Mouse (Mus musculus): ENCODE data around the gene Sec16b.

Gene Sec16b

DNA sequence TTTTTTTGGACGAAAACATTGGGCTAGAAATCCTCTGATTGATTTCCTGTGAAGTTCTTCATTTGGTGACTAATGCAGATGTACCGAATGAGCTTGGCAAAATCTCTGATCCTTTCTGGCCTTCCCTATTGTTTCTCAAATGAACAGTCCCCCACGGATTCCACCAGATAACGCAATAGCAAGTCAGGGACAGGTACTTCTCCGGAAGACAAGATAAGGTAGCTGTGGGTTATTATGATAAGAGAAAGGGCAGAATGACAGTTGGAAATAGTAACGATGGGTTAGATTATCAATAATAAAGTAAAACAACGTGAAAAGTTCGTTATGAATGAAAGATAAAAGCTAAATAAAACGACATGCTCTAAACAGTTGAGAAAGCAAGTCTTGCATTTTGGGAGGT, 7.0 kb downstream of the Sec16b start:
- no peak for DNase-seq (ENCODE audit: low spot score)

DNA sequence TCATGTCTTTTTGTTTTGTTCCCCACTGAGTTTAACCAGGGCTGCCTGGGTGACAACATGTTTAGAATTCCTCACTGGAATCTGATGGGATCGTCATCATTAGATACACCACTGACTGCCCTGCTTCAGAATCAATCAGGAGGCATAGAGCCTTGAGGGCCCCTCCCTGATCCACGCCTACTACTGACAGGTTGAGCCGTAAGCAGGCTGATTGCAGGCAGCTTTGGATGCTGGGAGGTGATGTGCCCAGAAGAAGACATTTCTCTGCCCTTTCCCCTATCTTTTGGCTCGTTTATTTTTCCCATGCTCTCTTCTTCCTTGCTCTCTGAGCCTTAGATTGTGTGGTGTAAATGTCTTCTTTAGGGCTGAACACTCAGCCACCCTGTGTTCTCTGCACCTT, 7.8 kb downstream of the Sec16b start:
- DNase-seq (ENCODE audit: low spot score): no peak

DNA sequence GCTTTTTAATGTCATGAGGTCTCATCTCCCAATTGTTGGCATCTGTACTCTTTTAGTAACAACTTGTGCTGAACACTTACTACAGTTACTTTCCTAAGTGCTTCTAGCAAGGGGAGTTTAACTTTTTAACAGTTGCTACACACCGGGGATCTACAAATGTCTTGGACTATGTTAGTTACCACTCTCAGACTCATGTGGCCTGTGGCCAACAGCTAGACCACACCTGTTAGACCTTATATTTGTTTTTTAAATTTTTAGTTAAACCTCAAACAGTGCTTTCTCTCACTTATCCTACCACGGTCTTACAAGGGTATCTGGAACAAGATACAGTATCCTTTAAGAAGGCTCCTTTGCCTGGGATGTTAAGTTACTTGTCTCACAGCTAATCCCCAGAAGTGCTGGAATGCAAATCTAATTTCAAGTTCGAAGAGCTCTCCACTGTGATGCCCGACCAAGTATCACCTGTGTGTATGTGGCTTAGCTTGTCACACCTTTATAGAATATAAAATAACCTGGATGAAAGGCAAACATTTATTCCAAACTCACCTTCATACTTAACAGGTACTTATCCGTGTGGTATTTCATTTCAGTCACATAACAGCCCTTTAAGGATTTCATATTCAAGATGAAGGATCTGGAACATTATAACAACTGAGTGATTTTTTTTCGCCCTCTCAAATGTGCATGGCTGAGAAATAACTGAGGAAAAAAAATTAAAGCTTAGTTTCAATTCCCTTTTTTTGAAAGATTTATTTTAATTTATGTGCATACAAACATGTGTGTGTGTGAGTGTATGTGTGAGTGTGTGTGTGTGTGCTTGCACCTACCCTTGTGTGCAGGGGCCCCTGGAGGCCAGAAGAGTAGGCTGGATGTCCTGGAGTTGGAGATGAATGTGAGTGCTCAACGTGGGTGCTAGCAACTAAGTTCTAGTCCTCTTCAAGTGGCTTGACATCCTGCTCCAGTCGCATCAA, 10.6 kb downstream of the Sec16b start:
- DNase-seq (ENCODE audit: low spot score): no peak

DNA sequence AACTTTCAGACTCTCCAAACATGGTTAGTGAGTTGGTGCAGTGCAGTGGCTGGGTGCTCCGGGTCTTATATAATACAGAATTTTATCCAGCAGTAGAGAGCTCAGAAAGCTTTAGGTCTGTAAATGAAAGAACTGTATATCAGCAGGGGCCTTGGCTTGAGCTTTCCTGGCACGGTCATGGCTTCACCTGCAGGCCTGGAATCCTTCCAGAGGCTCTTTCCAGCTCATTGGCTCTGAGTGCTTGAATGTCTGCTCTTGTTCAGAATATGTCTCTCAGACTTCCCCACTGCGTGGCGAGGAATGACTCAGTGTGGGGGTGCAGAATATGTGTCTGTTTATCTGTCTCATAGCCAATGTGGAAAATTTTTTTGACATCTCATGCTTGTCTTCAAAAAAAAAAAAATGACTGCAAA, 11.6 kb downstream of the Sec16b start:
- DNase-seq (ENCODE audit: low spot score): no peak

DNA sequence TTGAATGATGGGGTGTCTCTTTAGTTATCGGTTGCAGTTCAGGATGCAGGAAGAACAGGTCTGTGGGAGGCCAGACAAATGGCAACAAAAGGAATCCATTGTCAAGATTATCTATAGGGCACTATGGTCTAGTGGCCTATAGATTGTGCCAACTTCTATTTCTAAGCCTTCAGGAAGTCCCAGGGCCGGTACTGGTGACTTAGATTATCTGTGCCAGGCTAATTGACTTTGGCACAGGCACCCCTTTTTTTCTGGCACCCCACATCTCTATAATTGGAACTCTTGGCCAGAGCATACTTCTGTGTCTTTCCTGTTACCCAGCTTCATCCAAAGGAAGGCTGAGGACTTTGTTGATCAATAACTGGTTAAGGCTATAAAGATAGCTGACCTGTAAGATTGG, 12.9 kb downstream of the Sec16b start:
- DNase-seq (ENCODE audit: low spot score): no peak

DNA sequence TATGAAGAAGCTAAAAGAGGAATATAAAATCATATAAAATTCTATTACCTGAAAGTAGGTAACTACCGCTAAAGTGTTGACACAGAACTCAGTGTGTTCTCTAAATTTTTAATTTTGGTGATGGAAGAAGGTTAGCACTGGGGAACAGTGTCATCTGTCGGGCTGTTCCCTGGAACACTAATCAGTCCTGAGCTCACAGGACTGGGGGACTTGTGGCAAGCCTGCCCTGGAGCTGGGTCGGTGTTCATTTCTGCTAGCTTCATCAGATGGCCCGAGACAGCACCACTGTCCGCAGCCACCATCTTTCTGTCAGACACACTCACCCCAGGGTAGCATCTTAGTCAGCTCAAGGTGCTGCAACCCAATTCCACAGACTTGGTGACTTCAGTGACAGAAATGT, 15.8 kb downstream of the Sec16b start:
- DNase-seq (ENCODE audit: low spot score): no peak

DNA sequence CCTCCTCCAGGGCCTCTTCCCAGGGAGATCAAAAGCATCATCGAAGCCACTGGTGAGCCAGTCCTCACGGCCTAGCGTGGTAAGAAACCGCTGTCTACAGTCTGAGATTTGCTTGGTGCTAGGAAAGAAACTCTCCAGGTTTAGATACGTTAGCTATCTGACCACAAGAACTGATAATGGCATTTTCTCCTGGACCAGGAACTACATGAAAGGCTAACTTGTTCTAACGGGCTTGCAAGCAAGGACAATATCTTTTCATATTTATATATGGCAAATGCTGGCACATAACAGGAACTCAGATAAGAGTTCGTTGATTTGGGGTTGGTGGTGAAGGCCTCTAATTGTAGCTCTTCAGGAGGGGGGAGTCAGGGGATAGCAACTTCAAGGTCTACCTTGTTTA, 18.2 kb downstream of the Sec16b start:
- no peak for DNase-seq (ENCODE audit: low spot score)

DNA sequence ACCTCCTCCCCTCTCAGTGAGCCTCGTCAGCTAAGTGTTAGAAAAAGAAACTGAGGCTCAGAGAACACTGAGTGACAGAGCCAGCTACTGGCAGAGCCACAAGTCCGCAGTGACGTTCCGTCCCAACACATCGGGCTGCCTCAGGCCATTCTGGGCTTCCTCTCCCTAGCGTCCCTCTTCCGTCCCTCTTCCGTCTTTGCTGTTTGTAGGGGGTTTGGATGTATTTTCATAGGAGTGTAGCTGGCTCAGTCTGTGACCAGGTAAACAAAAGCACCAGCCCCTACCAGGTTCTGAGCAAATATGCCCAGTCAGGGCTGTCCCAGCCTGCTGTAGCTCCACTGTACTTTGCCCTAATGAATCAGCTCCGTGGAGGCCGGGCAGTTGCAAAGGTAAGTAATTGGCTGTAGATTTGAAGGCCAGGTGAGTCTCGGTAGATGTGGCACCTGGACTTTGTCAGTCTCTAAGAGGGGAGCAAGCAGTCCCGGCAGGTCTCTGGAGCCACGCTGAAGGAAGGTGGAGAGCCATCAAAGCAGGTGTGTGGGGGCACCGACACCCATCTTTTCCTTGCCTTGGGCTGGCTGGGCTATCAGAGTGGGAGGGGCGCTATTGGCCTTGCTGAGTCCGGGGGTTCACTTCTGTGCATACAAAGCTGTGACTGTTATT, 19.3 kb downstream of the Sec16b start:
- no peak for DNase-seq (ENCODE audit: low spot score)

DNA sequence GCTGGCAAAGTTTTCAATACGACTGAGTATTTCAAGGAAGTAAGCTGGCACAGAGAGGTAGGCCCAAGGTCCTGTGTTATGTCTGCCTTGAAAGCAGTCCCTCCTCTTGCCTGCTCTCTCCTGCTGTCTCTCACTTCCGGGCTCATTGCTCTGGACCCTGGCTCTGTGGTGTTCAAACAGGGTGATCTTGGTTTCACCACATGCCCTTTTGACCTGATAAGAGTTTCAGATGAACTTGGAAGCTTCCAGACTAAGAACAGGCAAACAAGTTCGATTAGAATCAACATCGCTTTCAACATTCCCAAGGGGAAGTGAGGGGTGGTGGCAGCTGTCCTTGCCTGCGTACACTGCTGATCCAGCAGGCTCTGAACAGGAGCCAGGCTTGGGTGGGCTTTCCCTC, 20.1 kb downstream of the Sec16b start:
- DNase-seq (ENCODE audit: low spot score): no peak

DNA sequence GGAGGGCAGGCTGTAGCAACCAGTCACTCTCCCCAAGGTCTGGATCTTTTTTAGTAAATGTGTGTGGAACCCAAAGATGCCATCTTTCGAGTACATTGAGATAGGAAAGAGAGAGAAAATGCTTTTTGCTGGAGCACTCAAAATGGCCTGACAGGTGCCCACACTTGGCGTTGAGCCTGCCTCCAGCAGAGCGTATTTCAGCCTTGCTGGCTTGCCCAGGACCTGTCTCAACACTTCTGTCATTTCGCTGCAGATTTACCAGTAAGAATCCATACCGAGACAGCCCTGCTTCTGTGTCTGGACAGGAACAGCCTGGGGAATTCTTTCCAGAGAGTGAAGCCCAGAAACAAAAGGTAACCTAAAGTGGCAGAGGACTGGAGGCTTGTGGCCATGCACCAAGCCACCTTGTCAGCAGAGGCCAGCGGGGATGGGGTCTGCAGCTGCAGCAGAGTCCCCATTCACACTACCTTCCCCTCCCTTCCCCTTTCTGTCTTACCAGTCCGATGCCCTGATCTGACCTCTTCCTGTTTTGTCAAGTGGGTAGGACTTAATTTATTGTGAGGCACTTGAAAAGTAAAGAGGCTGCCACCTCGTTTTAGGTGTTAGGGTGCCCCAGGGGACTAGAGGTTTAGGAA, 26.4 kb downstream of the Sec16b start:
- no peak for DNase-seq (ENCODE audit: low spot score)

DNA sequence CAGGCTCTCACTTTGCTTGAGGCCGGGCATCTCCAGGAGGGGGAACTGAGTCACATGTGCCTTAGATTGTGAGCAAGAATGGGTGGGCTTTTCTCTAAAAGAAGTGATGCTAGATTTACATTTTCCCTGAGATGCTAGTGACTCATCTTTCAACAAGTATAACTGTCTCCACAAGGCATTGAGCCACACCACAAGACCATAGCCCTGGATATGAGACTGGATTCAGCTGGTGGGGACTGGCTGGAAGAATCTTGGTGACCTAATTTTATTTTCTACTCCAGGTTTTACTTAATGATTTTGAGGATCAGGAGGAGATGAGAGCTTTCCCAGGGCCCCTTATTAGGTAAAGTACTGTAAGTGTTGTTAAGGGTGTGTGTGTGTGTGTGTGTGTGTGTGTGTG, 29.0 kb downstream of the Sec16b start:
- DNase-seq (ENCODE audit: low spot score): no peak

DNA sequence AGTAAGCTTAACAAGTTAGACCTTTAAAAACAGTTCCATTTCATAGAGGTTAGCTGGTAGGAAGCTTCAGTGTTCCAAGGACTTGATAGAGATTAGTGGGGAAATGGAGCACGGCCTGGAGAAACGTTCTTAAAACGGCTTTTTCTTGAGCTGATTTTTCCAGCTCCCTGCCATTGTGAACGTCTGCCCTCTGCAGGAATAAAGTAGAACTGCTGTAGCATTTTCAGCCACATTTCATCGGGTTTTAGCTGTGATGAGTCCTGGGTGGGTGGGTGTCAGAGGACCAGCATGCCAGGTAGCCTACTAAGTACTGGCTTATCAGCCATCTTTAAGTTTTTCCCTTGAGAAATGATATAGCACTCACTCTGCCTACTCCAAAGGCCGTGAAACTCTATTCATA, 29.9 kb downstream of the Sec16b start:
- peak; percentile 22 for DNase-seq (ENCODE audit: low spot score)

DNA sequence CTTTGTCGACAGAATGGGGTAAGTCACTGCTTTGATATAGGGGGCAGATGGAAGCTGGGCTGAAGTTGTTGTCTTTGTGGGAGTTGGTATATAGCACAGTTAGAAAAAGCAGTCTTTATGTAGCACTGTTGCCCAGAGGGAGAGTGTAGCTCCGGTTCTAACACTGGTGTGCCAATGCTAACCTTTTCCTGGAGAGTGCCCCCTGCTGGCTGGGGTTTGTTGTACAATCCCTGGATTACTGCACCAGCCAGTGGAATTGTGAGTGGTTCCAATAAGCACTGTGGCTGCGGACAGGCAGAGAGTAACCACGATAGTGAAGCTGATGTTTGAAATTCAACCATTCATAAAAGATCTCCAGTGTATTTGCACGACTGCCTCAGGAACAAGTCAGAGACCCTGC, 31.1 kb downstream of the Sec16b start:
- peak; percentile 11 for DNase-seq (ENCODE audit: low spot score)

DNA sequence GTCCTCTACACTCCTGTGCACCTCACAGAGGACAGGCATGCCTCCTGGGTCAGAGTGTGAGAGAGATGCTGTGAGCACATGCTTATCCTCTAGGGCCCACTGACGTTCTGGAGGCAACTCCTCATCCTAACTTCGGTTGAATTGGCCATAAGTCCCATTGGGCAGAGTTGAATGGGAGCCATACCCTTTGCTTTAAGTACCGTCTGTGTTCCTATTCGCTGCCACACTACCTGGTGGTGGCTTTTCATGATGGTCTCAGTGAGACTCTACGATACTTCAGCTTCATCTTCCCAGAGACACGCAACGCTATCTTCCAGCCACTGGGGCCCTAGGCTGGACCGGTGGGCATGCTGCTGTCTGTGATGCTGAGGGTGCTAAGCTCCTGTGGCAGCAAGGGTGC, 38.5 kb downstream of the Sec16b start:
- DNase-seq (ENCODE audit: low spot score): no peak

DNA sequence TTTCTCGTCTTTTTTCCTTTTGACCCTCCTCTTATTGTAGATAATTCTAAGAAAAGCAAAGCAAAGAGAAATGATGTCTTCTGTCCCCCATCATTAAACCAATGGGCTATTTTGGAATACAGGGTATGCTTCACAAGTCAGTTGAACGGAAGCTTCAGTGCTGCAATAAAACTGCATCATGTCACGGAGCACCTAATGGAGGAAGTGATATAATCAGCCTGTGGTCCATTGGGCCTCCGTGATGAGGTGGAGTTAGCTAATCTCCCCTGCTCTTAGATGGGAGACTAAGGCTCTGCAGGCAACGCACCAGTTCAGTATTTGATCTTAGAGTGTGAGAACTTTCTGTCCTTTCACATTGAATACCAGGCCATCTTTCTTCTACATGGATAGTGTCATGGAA, 41.1 kb downstream of the Sec16b start:
- no peak for DNase-seq (ENCODE audit: low spot score)

DNA sequence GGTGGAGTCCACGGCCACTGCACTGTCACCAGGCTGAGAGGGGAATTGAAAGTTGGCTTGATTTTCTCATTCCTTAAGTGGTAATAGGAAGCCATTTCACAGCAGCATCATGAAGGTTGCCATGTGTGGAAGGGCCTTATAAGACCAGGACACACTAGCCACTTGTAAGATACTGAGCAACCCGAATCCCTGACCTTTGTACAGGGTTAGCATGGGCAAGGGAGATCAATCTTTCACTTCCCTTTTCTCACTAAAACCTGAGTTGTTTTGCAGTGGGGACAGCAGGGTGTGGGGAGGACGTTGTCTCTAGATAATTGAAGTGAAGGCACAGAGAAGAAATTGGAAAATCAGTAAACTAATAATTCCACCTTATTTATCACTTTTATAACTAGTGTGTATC, 43.2 kb downstream of the Sec16b start:
- no peak for DNase-seq (ENCODE audit: low spot score)

DNA sequence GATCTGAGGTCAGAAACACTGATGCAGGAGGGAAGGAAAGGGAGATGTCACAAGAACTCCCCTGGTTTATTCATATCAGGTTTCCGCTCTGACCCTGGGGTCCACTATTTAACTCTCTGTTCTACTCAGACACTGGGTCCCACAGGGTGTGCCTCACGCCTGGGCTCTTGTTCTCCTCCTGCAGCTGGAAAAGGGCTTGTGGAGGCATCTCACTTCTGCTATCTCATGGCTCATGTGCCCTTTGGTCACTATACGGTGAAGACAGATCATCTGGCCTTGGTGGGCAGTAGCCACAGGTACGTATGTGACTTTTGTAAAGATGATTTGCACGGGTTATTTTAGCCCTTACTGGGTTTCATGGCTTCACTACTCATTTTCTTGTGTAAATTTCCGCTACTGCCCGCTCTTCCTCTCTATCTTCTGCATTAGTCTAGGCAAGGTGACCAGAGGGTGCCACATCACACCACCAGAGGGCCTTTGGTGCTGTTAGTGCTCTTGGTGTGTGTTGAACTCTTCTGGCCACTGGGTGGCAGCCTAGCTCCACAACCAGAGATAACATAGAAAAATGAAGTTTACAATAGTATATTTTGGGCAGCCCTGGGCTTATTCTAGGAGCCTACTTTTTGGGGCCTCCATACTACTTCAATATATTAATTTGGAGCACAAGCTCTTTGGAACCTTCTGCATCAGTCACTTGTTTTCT, 46.4 kb downstream of the Sec16b start:
- peak; percentile 12 for DNase-seq (ENCODE audit: low spot score)

DNA sequence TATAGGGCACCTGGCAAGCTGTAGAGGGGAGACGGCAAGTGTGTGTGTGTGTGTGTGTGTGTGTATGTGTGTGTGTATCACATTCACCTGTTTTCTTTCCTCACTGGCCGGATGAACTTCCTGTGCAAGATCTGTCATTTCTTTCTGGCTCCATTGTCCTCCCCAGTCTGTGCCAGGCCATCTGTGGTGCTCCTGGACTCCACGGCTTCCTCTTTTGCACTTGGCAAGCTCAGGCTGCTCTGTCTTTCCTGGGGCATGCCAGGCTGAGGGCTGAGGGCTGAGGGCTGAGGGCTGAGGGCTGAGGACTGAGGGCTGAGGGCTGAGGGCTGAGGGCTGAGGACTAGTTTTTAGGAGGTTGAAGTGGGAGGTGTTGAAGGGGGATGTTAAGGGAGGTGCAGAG, 47.6 kb downstream of the Sec16b start:
- no peak for DNase-seq (ENCODE audit: low spot score)

DNA sequence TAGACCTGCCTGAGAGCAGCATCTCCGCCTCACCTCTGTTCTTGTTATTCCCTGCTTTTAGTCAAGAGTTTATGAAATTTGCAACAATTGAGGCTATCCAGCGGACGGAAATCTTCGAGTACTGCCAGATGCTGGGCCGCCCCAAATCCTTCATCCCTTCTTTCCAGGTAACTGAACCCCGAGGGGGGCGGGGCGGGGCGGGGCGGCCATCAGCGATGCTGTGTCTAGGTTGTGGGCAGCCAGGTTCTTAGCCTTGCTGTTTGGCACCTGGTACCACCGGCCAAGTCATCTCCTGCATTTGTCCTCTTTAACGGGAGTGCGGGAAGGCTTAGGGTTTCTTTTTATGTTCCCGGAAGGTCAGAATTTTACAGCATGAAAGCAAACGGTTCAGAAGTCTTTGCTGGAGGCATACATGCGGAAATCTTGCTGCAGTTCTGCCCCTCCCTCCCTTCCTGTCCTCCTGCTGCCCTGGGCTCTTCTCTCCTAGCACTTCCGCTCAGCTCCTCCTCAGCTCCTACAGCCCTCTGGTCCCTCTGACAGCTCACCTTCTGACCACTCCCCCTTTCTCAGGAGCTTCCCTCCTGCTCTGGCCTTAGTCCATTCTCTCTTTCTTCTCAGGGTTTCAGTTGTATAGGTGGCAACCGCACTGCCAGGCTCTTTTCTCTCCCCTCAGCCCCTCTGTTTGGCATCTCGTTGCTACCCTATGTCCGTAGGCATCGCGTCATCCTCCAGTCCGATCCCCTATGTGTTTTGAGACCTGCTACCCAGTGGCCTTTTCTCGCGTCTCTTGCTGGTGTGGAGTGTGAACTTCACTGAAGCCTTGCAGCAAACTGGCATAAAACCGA, 48.4 kb downstream of the Sec16b start:
- no peak for DNase-seq (ENCODE audit: low spot score)

DNA sequence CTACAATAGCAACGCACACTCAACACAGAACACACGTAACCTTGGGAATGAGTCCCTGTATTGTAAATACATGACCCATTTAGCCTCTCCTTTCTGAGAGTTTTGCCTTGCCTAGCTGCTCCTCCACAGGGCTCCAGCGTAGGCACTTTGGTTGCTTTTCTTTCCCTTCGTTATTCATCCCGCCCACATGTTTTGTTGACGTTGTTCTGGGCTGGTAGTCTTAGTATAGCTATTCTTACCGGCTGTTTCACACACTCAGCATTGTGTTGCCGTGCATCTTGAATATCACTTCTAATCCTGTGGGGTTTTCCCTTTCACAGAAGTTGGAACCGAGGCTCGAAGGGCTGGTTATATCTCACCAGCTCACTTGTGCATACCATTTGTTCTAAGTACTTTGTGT, 49.2 kb downstream of the Sec16b start:
- DNase-seq (ENCODE audit: low spot score): no peak

DNA sequence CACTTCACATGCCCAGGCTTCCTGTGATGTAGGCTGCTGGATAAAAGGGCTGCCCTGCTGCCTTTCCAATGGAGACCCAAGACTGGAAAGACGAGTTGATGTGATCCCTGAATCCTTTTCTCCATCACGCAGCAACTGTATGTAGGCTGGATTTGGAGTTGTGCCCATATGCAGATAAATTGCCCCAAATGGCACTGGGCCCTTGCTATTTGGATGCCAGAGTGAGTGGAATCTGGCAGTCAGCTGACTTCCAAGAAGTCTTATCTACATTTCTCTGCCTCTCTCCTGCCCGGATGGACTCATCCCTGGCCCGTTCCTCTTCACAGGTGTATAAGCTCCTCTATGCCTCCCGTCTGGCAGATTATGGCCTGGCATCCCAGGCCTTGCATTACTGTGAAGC, 49.9 kb downstream of the Sec16b start:
- no peak for DNase-seq (ENCODE audit: low spot score)

DNA sequence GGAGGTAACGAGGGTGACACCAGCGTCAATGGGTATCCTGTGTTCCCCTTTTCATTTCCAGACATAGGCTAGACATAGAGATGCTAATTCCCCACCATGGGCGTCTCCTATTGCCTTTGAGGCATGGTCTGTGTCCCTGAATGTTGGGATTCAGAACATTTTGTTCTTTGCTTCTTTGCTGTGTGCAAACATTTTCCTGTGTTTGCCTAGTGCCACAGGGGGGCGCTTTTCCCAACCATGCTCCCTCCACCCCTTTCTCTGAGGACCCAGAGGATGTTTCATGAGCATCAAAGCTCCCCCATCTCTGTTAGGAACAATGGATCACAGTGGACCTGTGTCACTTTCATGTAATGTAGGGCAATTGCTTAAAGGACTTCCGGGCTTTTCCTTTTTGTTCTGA, 51.6 kb downstream of the Sec16b start:
- DNase-seq (ENCODE audit: low spot score): no peak
